Mouse (Mus musculus) E14TG2a.4 (cell line): ENCODE results near the gene Sap25.

ENCODE experiments used
- CTCF ChIP-seq: conservative IDR thresholded peaks from 2 replicates; pipeline ENCODE4 v1.5.1; 2014; ENCODE audit warnings: low read length
- NANOG ChIP-seq: IDR thresholded peaks from 2 replicates; pipeline ENCODE4 v1.6.1; 2014; ENCODE audit warnings: borderline replicate concordance, low read length, mixed read lengths

- TF ChIP-seq CTCF (no peak), NANOG (no peak)
Observed at GRCm38 (mm10) chr5:137660064-137660688, 19.0 kb downstream of the Sap25 start.
